Mouse (Mus musculus) intestine, embryonic 15.5 days (tissue): ENCODE measurements around the gene Cdc42bpa. TPM values are rescaled to one million over a fixed set of nuclear protein-coding genes. Genes with fewer than 3 reads are reported as not detected.
"Not testable (repeated sequence)": the region's sequence is repeated elsewhere in the genome, so short reads cannot be mapped to it uniquely, and the experiment has no call there.

Experiments used
- ATAC-seq: fragments of 200-750 bp; cut with Nextera tagmentation; 2 replicates; pipeline ENCODE4 v1.8.0; 2017; ENCODE audit warnings: moderate TSS enrichment, moderate library complexity
- H3K27ac ChIP-seq: fragments of 300-500 bp; sonication (generic); 2 replicates; pipeline ENCODE4 v1.5.1; 2015; ENCODE audit warnings: mild to moderate bottlenecking, inconsistent platforms
- H3K27me3 ChIP-seq: fragments of 300-500 bp; sonication (generic); replicated peaks from 2 replicates; pipeline ENCODE4 v1.6.1; 2015; ENCODE audit warnings: inconsistent platforms
- H3K36me3 ChIP-seq: fragments of 300-500 bp; sonication (generic); 2 replicates; pipeline ENCODE4 v1.6.1; 2015; ENCODE audit warnings: inconsistent platforms
- H3K4me1 ChIP-seq: fragments of 300-500 bp; sonication (generic); replicated peaks from 2 replicates; pipeline ENCODE4 v1.6.1; 2015; ENCODE audit warnings: inconsistent platforms
- H3K4me2 ChIP-seq: fragments of 300-500 bp; sonication (generic); replicated peaks from 2 replicates; pipeline ENCODE4 v1.6.1; 2015; ENCODE audit warnings: mild to moderate bottlenecking, inconsistent platforms
- H3K4me3 ChIP-seq: fragments of 300-500 bp; sonication (generic); replicated peaks from 2 replicates; pipeline ENCODE4 v1.5.1; 2015; ENCODE audit warnings: inconsistent platforms
- H3K9ac ChIP-seq: fragments of 300-500 bp; sonication (generic); 2 replicates; pipeline ENCODE4 v1.6.1; 2015; ENCODE audit warnings: inconsistent platforms
- H3K9me3 ChIP-seq: fragments of 300-500 bp; sonication (generic); 2 replicates; pipeline ENCODE4 v1.6.1; 2016; ENCODE audit warnings: inconsistent platforms
- WGBS: fragments of 180-500 bp; shearing (Covaris S2); methylation state at CpG from one replicate; pipeline ENCODE4 v1.1.7; 2015; 5-methylcytosine and 5-hydroxymethylcytosine counted together
- polyA plus RNA-seq: library from polyadenylated mRNA; unstranded; fragments of >200 nt; fragmentation: Nextera tagmentation; extraction: Ambion mirVana; gene quantifications from 2 replicates; pipeline ENCODE4 v1.2.1, GENCODE M21; 2015

Gene Cdc42bpa
- polyA plus RNA-seq, 1 experiment from 2014 or later: 12.4 TPM

- no peak overlapping the region for H3K9ac ChIP-seq
- no peak overlapping the region for H3K27ac ChIP-seq
- 0 out of 2 replicates have a peak, but pooled peaks cover 2% of the 10 kb centered on the region for H3K4me1 ChIP-seq
- 49% methylated on average over 11 of the region's 11 CpGs for WGBS
- H3K4me3 ChIP-seq: no peak overlapping the region
- H3K27me3 ChIP-seq: no peaks in the 10 kb centered on the region
- H3K9me3 ChIP-seq: no peaks in the 10 kb centered on the region
- no peak overlapping the region for H3K4me2 ChIP-seq
- no peak for ATAC-seq
- no peaks in the 10 kb centered on the region for H3K36me3 ChIP-seq
Measured at GRCm38 (mm10) chr1:180021463-180022296, 61.4 kb downstream of the Cdc42bpa start.

GRCm38 (mm10) chr1:180023512-180023911 lies 63.2 kb downstream of the Cdc42bpa start:
- ATAC-seq: no peak
- Histone ChIP-seq H3K27me3 (no peaks in the 10 kb centered on the region), H3K27ac (no peak overlapping the region), H3K9me3 (no peaks in the 10 kb centered on the region), H3K4me1 (0 out of 2 replicates have a peak, but pooled peaks cover 2% of the 10 kb centered on the region), H3K4me2 (no peak overlapping the region), H3K9ac (no peak overlapping the region), H3K36me3 (no peaks in the 10 kb centered on the region), H3K4me3 (no peak overlapping the region)
- WGBS: 85% methylated on average over 5 of the region's 5 CpGs

- not testable (repeated sequence) for H3K4me3 ChIP-seq, H3K4me2 ChIP-seq, H3K36me3 ChIP-seq, ATAC-seq, H3K27me3 ChIP-seq, H3K4me1 ChIP-seq, H3K9ac ChIP-seq, H3K9me3 ChIP-seq, H3K27ac ChIP-seq
- WGBS: 82% methylated on average over 5 of the region's 5 CpGs
Measured at GRCm38 (mm10) chr1:180029863-180030262, 69.6 kb downstream of the Cdc42bpa start.

GRCm38 (mm10) chr1:180030631-180031365 lies 70.5 kb downstream of the Cdc42bpa start:
- ATAC-seq: no peak
- H3K9ac ChIP-seq: no peak overlapping the region
- H3K9me3 ChIP-seq: no peaks in the 10 kb centered on the region
- H3K27me3 ChIP-seq: no peaks in the 10 kb centered on the region
- no peaks in the 10 kb centered on the region for H3K36me3 ChIP-seq
- WGBS: 82% methylated on average over 8 of the region's 8 CpGs
- H3K4me2 ChIP-seq: no peak overlapping the region
- H3K27ac ChIP-seq: no peak overlapping the region
- no peaks in the 10 kb centered on the region for H3K4me1 ChIP-seq
- no peak overlapping the region for H3K4me3 ChIP-seq

- Histone ChIP-seq H3K27me3 (no peaks in the 10 kb centered on the region), H3K27ac (no peak overlapping the region), H3K9me3 (no peaks in the 10 kb centered on the region), H3K36me3 (no peaks in the 10 kb centered on the region), H3K9ac (no peak overlapping the region), H3K4me2 (no peak overlapping the region), H3K4me3 (no peak overlapping the region), H3K4me1 (no peaks in the 10 kb centered on the region)
- 93% methylated on average over 5 of the region's 5 CpGs for WGBS
- no peak for ATAC-seq
Measured at GRCm38 (mm10) chr1:180031705-180032548, 71.7 kb downstream of the Cdc42bpa start.

GRCm38 (mm10) chr1:180037461-180037860 lies 77.2 kb downstream of the Cdc42bpa start:
- Histone ChIP-seq H3K27me3 (no peaks in the 10 kb centered on the region), H3K9me3 (no peaks in the 10 kb centered on the region), H3K4me3 (no peak overlapping the region), H3K27ac (no peak overlapping the region), H3K36me3 (no peaks in the 10 kb centered on the region), H3K9ac (no peak overlapping the region), H3K4me2 (no peak overlapping the region), H3K4me1 (no peaks in the 10 kb centered on the region)
- 66% methylated on average over 3 of the region's 3 CpGs for WGBS
- no peak for ATAC-seq

GRCm38 (mm10) chr1:180044160-180044559 lies 83.9 kb downstream of the Cdc42bpa start:
- 90% methylated on average over 2 of the region's 2 CpGs for WGBS
- Histone ChIP-seq H3K27me3 (no peaks in the 10 kb centered on the region), H3K9ac (no peak overlapping the region), H3K4me2 (no peak overlapping the region), H3K9me3 (no peaks in the 10 kb centered on the region), H3K27ac (no peak overlapping the region), H3K4me3 (no peak overlapping the region), H3K4me1 (no peaks in the 10 kb centered on the region), H3K36me3 (no peaks in the 10 kb centered on the region)
- ATAC-seq: no peak

GRCm38 (mm10) chr1:180045172-180045571 lies 84.9 kb downstream of the Cdc42bpa start:
- Histone ChIP-seq H3K36me3 (no peaks in the 10 kb centered on the region), H3K9ac (no peak overlapping the region), H3K4me3 (no peak overlapping the region), H3K4me2 (no peak overlapping the region), H3K27me3 (no peaks in the 10 kb centered on the region), H3K9me3 (no peaks in the 10 kb centered on the region), H3K27ac (no peak overlapping the region), H3K4me1 (no peaks in the 10 kb centered on the region)
- no peak for ATAC-seq

GRCm38 (mm10) chr1:180089176-180089575 lies 128.9 kb downstream of the Cdc42bpa start:
- Histone ChIP-seq H3K27me3 (no peaks in the 10 kb centered on the region), H3K36me3 (no peaks in the 10 kb centered on the region), H3K9ac (no peak overlapping the region), H3K4me2 (no peak overlapping the region), H3K4me1 (no peaks in the 10 kb centered on the region), H3K4me3 (no peak overlapping the region), H3K9me3 (no peaks in the 10 kb centered on the region), H3K27ac (no peak overlapping the region)
- 96% methylated on average over 1 of the region's 1 CpGs for WGBS
- ATAC-seq: no peak

- ATAC-seq: no peak
- Histone ChIP-seq H3K27me3 (no peaks in the 10 kb centered on the region), H3K9ac (no peak overlapping the region), H3K27ac (no peak overlapping the region), H3K4me2 (no peak overlapping the region), H3K4me1 (no peaks in the 10 kb centered on the region), H3K4me3 (no peak overlapping the region), H3K36me3 (0 out of 2 replicates have a peak, but pooled peaks cover 3% of the 10 kb centered on the region), H3K9me3 (no peaks in the 10 kb centered on the region)
- 93% methylated on average over 5 of the region's 5 CpGs for WGBS
Measured at GRCm38 (mm10) chr1:180098426-180098825, 138.2 kb downstream of the Cdc42bpa start.

GRCm38 (mm10) chr1:180104567-180104966 lies 144.3 kb downstream of the Cdc42bpa start:
- no peaks in the 10 kb centered on the region for H3K36me3 ChIP-seq
- WGBS: 75% methylated on average over 3 of the region's 3 CpGs
- no peaks in the 10 kb centered on the region for H3K27me3 ChIP-seq
- H3K4me2 ChIP-seq: no peak overlapping the region
- no peak overlapping the region for H3K4me3 ChIP-seq
- H3K27ac ChIP-seq: no peak overlapping the region
- no peak overlapping the region for H3K9ac ChIP-seq
- ATAC-seq: no peak
- no peaks in the 10 kb centered on the region for H3K4me1 ChIP-seq
- H3K9me3 ChIP-seq: no peaks in the 10 kb centered on the region

GRCm38 (mm10) chr1:180109050-180109449 lies 148.8 kb downstream of the Cdc42bpa start:
- Histone ChIP-seq H3K27ac (no peak overlapping the region), H3K4me3 (no peak overlapping the region), H3K9me3 (no peaks in the 10 kb centered on the region), H3K36me3 (no peaks in the 10 kb centered on the region), H3K27me3 (no peaks in the 10 kb centered on the region), H3K4me2 (no peak overlapping the region), H3K4me1 (no peaks in the 10 kb centered on the region), H3K9ac (no peak overlapping the region)
- 73% methylated on average over 5 of the region's 5 CpGs for WGBS
- no peak for ATAC-seq
